ENCODE assay signal across 8 mouse cellular contexts in the genomic region with DNA sequence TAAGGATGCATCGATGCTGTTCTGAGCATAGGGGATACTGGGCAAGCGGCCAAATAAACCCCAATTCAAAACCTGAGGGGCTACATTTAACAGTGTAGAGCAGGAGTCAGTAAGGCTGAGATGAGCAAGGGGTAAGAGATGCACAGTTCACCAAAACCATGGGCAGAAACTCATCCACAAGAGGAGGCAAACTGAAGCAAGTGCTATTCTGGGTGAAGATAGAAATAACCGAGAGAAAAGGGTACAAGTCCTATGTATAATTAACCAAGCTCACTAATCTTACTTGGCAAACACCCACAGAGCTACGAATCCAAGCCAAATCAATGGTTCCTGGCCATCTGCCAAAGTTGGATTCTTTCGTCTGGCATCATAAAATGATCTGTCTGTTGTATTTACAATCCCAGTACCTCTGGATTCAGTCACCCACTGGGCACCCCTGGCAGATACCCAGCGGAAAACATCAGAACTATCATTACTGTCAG. TPM values are rescaled to one million over a fixed set of nuclear protein-coding genes. Genes with fewer than 3 reads are reported as not detected.
DNase-seq lines count a peak whose midpoint lies in the region; ATAC-seq and TF ChIP-seq lines count a peak whose summit lies in the region.

No protein-coding gene starts in this region.

- H3K4me1 ChIP-seq in heart, embryonic 13.5 days = peaks cover 59% of the 10 kb centered on the region
- peaks cover 7% of the 10 kb centered on the region for H3K4me1 ChIP-seq in heart, adult 2 months (ENCODE audit: control insufficient read depth, insufficient read depth, low read length)
- peaks cover 41% of the 10 kb centered on the region for H3K4me1 ChIP-seq in midbrain, embryonic 12.5 days
- H3K4me1 ChIP-seq in midbrain, embryonic 10.5 days = peaks cover 48% of the 10 kb centered on the region

- H3K79me2 ChIP-seq in heart, adult 2 months (replicated peaks; ENCODE audit: control insufficient read depth, insufficient read depth, low read length) = peaks cover 2% of the 10 kb centered on the region

- no peak for TF ChIP-seq CTCF in heart, adult 2 months (IDR thresholded peaks at IDR 0.05)

- H3K4me3 ChIP-seq in heart, embryonic 13.5 days = peak overlapping the region; percentile 5; the same call in 1 of the 2 replicates
- H3K4me3 ChIP-seq in heart, adult 2 months = no peak overlapping the region
- no peak overlapping the region for H3K4me3 ChIP-seq in midbrain, embryonic 12.5 days
- H3K4me3 ChIP-seq in midbrain, embryonic 10.5 days = no peak overlapping the region

- H3K27me3 ChIP-seq in heart, embryonic 13.5 days (replicated peaks) = peaks cover 6% of the 10 kb centered on the region
- no peaks in the 10 kb centered on the region for H3K27me3 ChIP-seq in heart, adult 2 months (ENCODE audit: control insufficient read depth, insufficient read depth, low read length)
- H3K27me3 ChIP-seq in midbrain, embryonic 12.5 days = peaks cover 9% of the 10 kb centered on the region
- H3K27me3 ChIP-seq in midbrain, embryonic 10.5 days (ENCODE audit: low read depth, poor library complexity, severe bottlenecking) = peaks cover 21% of the 10 kb centered on the region

- H3K36me3 ChIP-seq in heart, embryonic 13.5 days = no peaks in the 10 kb centered on the region
- peaks cover 5% of the 10 kb centered on the region for H3K36me3 ChIP-seq in heart, adult 2 months (ENCODE audit: control insufficient read depth, insufficient read depth, low read length)
- H3K36me3 ChIP-seq in midbrain, embryonic 12.5 days = no peaks in the 10 kb centered on the region
- no peaks in the 10 kb centered on the region for H3K36me3 ChIP-seq in midbrain, embryonic 10.5 days

- H3K4me2 ChIP-seq in heart, embryonic 13.5 days = peak overlapping the region; percentile 41
- no peak overlapping the region for H3K4me2 ChIP-seq in midbrain, embryonic 12.5 days (replicated peaks)

- intact Hi-C loops in heart, adult 2 months (cut with DNase I) = loop anchor here (10.0 kb wide), 1 partner anchor 1593 kb away; no protein-coding TSS in a partner anchor

- no peak for TF ChIP-seq EP300 in heart, adult 2 months (IDR thresholded peaks at IDR 0.05; ENCODE audit: insufficient read depth, low read depth, low read length)

- 0 out of 2 replicates have a peak overlapping the region, but pooled peaks have one; percentile 28 for H3K27ac ChIP-seq in heart, embryonic 13.5 days (replicated peaks)
- H3K27ac ChIP-seq in heart, adult 2 months = no peak overlapping the region; the same call in 1 of the 2 replicates
- 0 out of 2 replicates have a peak overlapping the region, but pooled peaks have one; percentile 10 for H3K27ac ChIP-seq in midbrain, embryonic 12.5 days (replicated peaks)
- no peak overlapping the region for H3K27ac ChIP-seq in midbrain, embryonic 10.5 days (replicated peaks)

- ATAC-seq in heart, embryonic 13.5 days (ENCODE audit: extremely low read depth, insufficient number of reproducible peaks, low FRiP score, low TSS enrichment) = no peak
- no peak for ATAC-seq in midbrain, embryonic 12.5 days (ENCODE audit: low FRiP score, low read depth)
- no peak for ATAC-seq in megakaryocyte progenitor cell, adult 5-6 weeks (replicated peaks; ENCODE audit: poor library complexity)
- no peak for ATAC-seq in erythroid progenitor cell, adult 5-6 weeks (replicated peaks; ENCODE audit: low FRiP score, poor library complexity, severe bottlenecking)

- no peaks in the 10 kb centered on the region for H3K9me3 ChIP-seq in heart, embryonic 13.5 days
- no peaks in the 10 kb centered on the region for H3K9me3 ChIP-seq in midbrain, embryonic 12.5 days
- H3K9me3 ChIP-seq in midbrain, embryonic 10.5 days (replicated peaks) = no peaks in the 10 kb centered on the region

- WGBS in heart, embryonic 13.5 days = 44% methylated on average over 6 of the region's 6 CpGs
- 26% methylated on average over 6 of the region's 6 CpGs for WGBS in heart, adult 2 months
- 68% methylated on average over 6 of the region's 6 CpGs for WGBS in midbrain, embryonic 12.5 days
- 92% methylated on average over 6 of the region's 6 CpGs for WGBS in midbrain, embryonic 10.5 days

- TF ChIP-seq POLR2A in heart, adult 2 months (IDR thresholded peaks at IDR 0.05; ENCODE audit: insufficient read depth, low read depth, low read length) = no peak

- no peak overlapping the region for H3K9ac ChIP-seq in heart, embryonic 13.5 days
- H3K9ac ChIP-seq in heart, adult 2 months (ENCODE audit: low read depth, low read length) = no peak overlapping the region; the same call in 1 of the 2 replicates
- H3K9ac ChIP-seq in midbrain, embryonic 12.5 days (replicated peaks) = no peak overlapping the region

- DNase-seq in heart, adult 2 months = no peak
- DNase-seq in midbrain, embryonic 10.5 days (ENCODE audit: low spot score) = no peak
- DNase-seq in kidney, adult 8-10 months = peak; percentile 51 to 60
- DNase-seq in retina, postnatal 7 days (ENCODE audit: low read depth, low spot score) = peak; percentile 23

RNA-seq across cellular contexts. Expression of a gene that starts 6.3 kb away (rescaled TPM):
- polyA plus RNA-seq in heart, embryonic 13.5 days (2015; fragmentation: Nextera tagmentation; extraction: Ambion mirVana) = 7.4 and 9.9 TPM in 2 replicates
- 10 to 100 TPM; 76.3 to 94.5 TPM for total RNA-seq in heart, adult 2 months (2021)
- 27.8 and 76.1 TPM in 2 replicates for polyA plus RNA-seq in heart, adult 2 months (2012; rRNA removed)
- polyA plus RNA-seq in midbrain, embryonic 12.5 days (2016; fragmentation: Nextera tagmentation; extraction: Ambion mirVana) = 2.2 TPM in 2 replicates
- 2.7 and 3.5 TPM in 2 replicates for polyA plus RNA-seq in midbrain, embryonic 10.5 days (2016; fragmentation: Nextera tagmentation; extraction: Ambion mirVana)
- 48.4 and 55.3 TPM in 2 replicates for total RNA-seq in megakaryocyte progenitor cell, adult 5-6 weeks (2015)
- 21.5 and 23.6 TPM in 2 replicates for total RNA-seq in megakaryocyte progenitor cell, adult 5-6 weeks (2017)
- 3.8 and 5.4 TPM in 2 replicates for total RNA-seq in erythroid progenitor cell, adult 5-6 weeks (2015; ENCODE audit: low replicate concordance)
- 0.68 and 0.90 TPM in 2 replicates for total RNA-seq in erythroid progenitor cell, adult 5-6 weeks (2017; ENCODE audit: low replicate concordance)

Comparison
In these comparisons a context has a peak if more than half of its experiments do, and no peak if none do; other contexts are left out.
1. H3K27ac ChIP-seq: peak in heart, embryonic 13.5 days (single experiment) and midbrain, embryonic 12.5 days (single experiment); none in heart, adult 2 months (single experiment) and midbrain, embryonic 10.5 days (single experiment).
2. DNase-seq: peak in kidney, adult 8-10 months (2 of 2) and retina, postnatal 7 days (single experiment); none in heart, adult 2 months (0 of 2) and midbrain, embryonic 10.5 days (single experiment).